Mouse (Mus musculus) MEL (cell line): Measurements from ENCODE around the gene Lgals7.

Experiments used
- CTCF ChIP-seq, 3 experiments: IDR thresholded peaks in 2 of 3; conservative IDR thresholded peaks in 1 of 3; 2 replicates each; pipeline ENCODE4 v1.5.1; 2011 to 2012; ENCODE audit warnings: low read length in 3 of 3, low read depth in 2 of 3, mild to moderate bottlenecking in 2 of 3, improper control_type of control experiment in 1 of 3, inconsistent platforms in 1 of 3, mixed read lengths in 1 of 3, moderate library complexity in 1 of 3; ENCODE audit not compliant: control insufficient read depth in 1 of 3, insufficient read depth in 1 of 3, poor library complexity in 1 of 3, severe bottlenecking in 1 of 3
- ETS1 ChIP-seq: IDR thresholded peaks from 2 replicates; pipeline ENCODE4 v1.6.1; 2012; ENCODE audit warnings: low read depth, mild to moderate bottlenecking, inconsistent platforms, low read length, improper control_type of control experiment, moderate library complexity
- GATA1 ChIP-seq: IDR thresholded peaks from 2 replicates; pipeline ENCODE4 v1.6.1; 2011; ENCODE audit warnings: low read depth, low read length, improper control_type of control experiment
- POLR2A ChIP-seq, 2 experiments: IDR thresholded peaks; 2 replicates each; pipeline ENCODE4 v1.6.1; 2011 to 2012; ENCODE audit warnings: low read length in 2 of 2, mild to moderate bottlenecking in 2 of 2, control low read depth in 1 of 2, improper control_type of control experiment in 1 of 2, low read depth in 1 of 2, moderate library complexity in 1 of 2; ENCODE audit not compliant: control insufficient read depth in 1 of 2, insufficient read depth in 1 of 2, poor library complexity in 1 of 2
- USF1 ChIP-seq: IDR thresholded peaks from 2 replicates; pipeline ENCODE4 v1.6.1; 2014; ENCODE audit warnings: low read depth, mild to moderate bottlenecking, inconsistent platforms, low read length, improper control_type of control experiment, moderate library complexity
- USF2 ChIP-seq, 2 experiments: IDR thresholded peaks; 2 replicates each; pipeline ENCODE4 v1.6.1; 2011 to 2012; ENCODE audit warnings: improper control_type of control experiment in 2 of 2, low read length in 2 of 2, borderline replicate concordance in 1 of 2, inconsistent platforms in 1 of 2, low read depth in 1 of 2, mild to moderate bottlenecking in 1 of 2; ENCODE audit not compliant: insufficient read depth in 1 of 2

- no peak for TF ChIP-seq CTCF (IDR thresholded peaks at IDR 0.05 in 2 of 3, conservative IDR thresholded peaks at IDR 0.05 in 1 of 3; ENCODE audit: control insufficient read depth in 1 of 3, insufficient read depth in 1 of 3, low read depth in 2 of 3, low read length in 3 of 3, poor library complexity in 1 of 3, severe bottlenecking in 1 of 3)
- no peak for TF ChIP-seq POLR2A (IDR thresholded peaks at IDR 0.05; ENCODE audit: control insufficient read depth in 1 of 2, insufficient read depth in 1 of 2, low read depth in 1 of 2, low read length in 2 of 2, poor library complexity in 1 of 2)
- TF ChIP-seq USF1, result no peak
- no peak for TF ChIP-seq USF2 (IDR thresholded peaks at IDR 0.05; ENCODE audit: borderline replicate concordance in 1 of 2, insufficient read depth in 1 of 2, low read depth in 1 of 2, low read length in 2 of 2)
- no peak for TF ChIP-seq GATA1
- no peak for TF ChIP-seq ETS1
These were observed 48.0 kb downstream of the Lgals7 start for GRCm38 (mm10) chr7:28911632-28912031.
